Mouse (Mus musculus): ENCODE results near the gene Slc30a7. TPM values are rescaled to one million over a fixed set of nuclear protein-coding genes. Genes with fewer than 3 reads are reported as not detected.

The Slc30a7 gene
- polyA plus RNA-seq, 2 experiments, result 5.4 to 11.3 TPM

GRCm38 (mm10) chr3:115937807-115938206 lies 69.4 kb downstream of the Slc30a7 start:
- Histone ChIP-seq H3K4me3 (ENCODE audit: insufficient read depth in 1 of 2, low read depth in 2 of 2, low read length in 2 of 2) (no peak overlapping the region), H3K4me1 (replicated peaks; ENCODE audit: control insufficient read depth in 2 of 2, insufficient read depth in 2 of 2, low read length in 1 of 2) (no peaks in the 10 kb centered on the region), H3K27ac (no peak overlapping the region), H3K36me3 (replicated peaks; ENCODE audit: control insufficient read depth, insufficient read depth, low read depth) (no peaks in the 10 kb centered on the region), H3K9me3 (ENCODE audit: control insufficient read depth, low read length) (no peaks in the 10 kb centered on the region), H3K9ac (replicated peaks) (no peak overlapping the region), H3K4me2 (ENCODE audit: low read depth) (no peak overlapping the region), H3K27me3 (ENCODE audit: control insufficient read depth, insufficient read depth, low read length) (no peaks in the 10 kb centered on the region)
- TF ChIP-seq EP300 (IDR thresholded peaks at IDR 0.05; ENCODE audit: low read depth), result no peak
- WGBS (ENCODE audit: insufficient replicate concordance), result 81% methylated on average over 10 of the region's 10 CpGs
- DNase-seq (ENCODE audit: low read depth in 3 of 3, low spot score in 3 of 3), result no peak
- ATAC-seq (ENCODE audit: insufficient read depth), result no peak

DNA sequence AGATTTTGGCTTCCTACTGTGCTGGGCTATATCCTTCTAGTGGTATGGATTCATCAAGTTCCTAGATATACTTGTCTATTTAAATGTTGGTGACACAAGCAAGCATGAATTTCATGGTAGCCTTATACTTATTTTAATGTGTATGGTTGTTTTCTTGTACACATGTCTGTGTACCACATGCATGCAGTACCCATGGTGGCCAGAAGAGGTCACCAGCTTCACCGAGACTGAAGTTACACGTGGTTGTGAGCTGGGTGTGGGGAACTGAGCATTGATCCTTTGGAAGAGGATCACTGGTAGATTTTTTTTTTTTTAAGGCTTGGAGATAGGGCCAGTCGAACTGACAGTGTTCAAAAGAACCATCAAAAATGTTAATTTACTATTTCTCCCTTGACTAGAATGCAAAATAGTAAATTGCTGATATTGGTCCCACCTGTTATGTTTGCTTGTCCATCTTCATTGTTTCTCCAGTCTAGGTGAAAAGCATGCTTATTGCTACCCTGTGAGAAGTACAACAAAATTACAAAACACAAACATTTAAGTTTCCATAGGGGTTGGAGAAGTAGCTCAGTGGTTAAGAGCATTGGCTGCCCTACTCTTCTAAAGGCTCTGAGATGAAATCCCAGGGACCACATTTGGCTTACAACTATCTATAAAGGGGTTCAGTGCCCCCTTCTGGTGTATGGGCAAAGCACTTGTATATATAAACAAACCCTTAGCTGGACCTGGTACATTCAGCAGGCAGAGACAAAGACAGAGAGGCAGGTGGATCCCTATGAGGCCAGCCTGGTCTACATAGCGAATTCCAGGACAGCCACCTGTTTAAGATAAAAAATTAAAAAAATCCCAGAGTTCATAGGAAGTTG lies 70.2 kb downstream of the Slc30a7 start:
- H3K27me3 ChIP-seq (ENCODE audit: control insufficient read depth, insufficient read depth, low read length), result no peaks in the 10 kb centered on the region
- WGBS (ENCODE audit: insufficient replicate concordance), result 36% methylated on average over 4 of the region's 4 CpGs
- no peaks in the 10 kb centered on the region for H3K4me1 ChIP-seq (replicated peaks; ENCODE audit: control insufficient read depth in 2 of 2, insufficient read depth in 2 of 2, low read length in 1 of 2)
- no peak overlapping the region for H3K9ac ChIP-seq (replicated peaks)
- H3K27ac ChIP-seq, result no peak overlapping the region
- TF ChIP-seq EP300 (IDR thresholded peaks at IDR 0.05; ENCODE audit: low read depth) (no peak), CTCF (IDR thresholded peaks at IDR 0.05; ENCODE audit: low read depth) (peak; percentile 91)
- H3K4me3 ChIP-seq (ENCODE audit: insufficient read depth in 1 of 2, low read depth in 2 of 2, low read length in 2 of 2), result no peak overlapping the region
- no peaks in the 10 kb centered on the region for H3K9me3 ChIP-seq (ENCODE audit: control insufficient read depth, low read length)
- H3K4me2 ChIP-seq (ENCODE audit: low read depth), result no peak overlapping the region
- ATAC-seq (ENCODE audit: insufficient read depth), result no peak
- no peaks in the 10 kb centered on the region for H3K36me3 ChIP-seq (replicated peaks; ENCODE audit: control insufficient read depth, insufficient read depth, low read depth)
- peak; percentile 20 to 37 (median 33) for DNase-seq (ENCODE audit: low read depth in 3 of 3, low spot score in 3 of 3)

- Histone ChIP-seq H3K27me3 (ENCODE audit: control insufficient read depth, insufficient read depth, low read length) (no peaks in the 10 kb centered on the region), H3K4me2 (ENCODE audit: low read depth) (no peak overlapping the region), H3K4me1 (replicated peaks; ENCODE audit: control insufficient read depth in 2 of 2, insufficient read depth in 2 of 2, low read length in 1 of 2) (no peaks in the 10 kb centered on the region), H3K9ac (replicated peaks) (no peak overlapping the region), H3K4me3 (ENCODE audit: insufficient read depth in 1 of 2, low read depth in 2 of 2, low read length in 2 of 2) (no peak overlapping the region), H3K9me3 (ENCODE audit: control insufficient read depth, low read length) (no peaks in the 10 kb centered on the region), H3K36me3 (replicated peaks; ENCODE audit: control insufficient read depth, insufficient read depth, low read depth) (no peaks in the 10 kb centered on the region; the same call in 1 of the 2 replicates), H3K27ac (no peak overlapping the region)
- TF ChIP-seq EP300 (IDR thresholded peaks at IDR 0.05; ENCODE audit: low read depth) (no peak), CTCF (IDR thresholded peaks at IDR 0.05; ENCODE audit: low read depth) (no peak)
- no peak for ATAC-seq (ENCODE audit: insufficient read depth)
- DNase-seq (ENCODE audit: low read depth in 3 of 3, low spot score in 3 of 3), result no peak
- WGBS (ENCODE audit: insufficient replicate concordance), result 76% methylated on average over 18 of the region's 18 CpGs
Measured at GRCm38 (mm10) chr3:115933293-115934186, 73.7 kb downstream of the Slc30a7 start.

DNA sequence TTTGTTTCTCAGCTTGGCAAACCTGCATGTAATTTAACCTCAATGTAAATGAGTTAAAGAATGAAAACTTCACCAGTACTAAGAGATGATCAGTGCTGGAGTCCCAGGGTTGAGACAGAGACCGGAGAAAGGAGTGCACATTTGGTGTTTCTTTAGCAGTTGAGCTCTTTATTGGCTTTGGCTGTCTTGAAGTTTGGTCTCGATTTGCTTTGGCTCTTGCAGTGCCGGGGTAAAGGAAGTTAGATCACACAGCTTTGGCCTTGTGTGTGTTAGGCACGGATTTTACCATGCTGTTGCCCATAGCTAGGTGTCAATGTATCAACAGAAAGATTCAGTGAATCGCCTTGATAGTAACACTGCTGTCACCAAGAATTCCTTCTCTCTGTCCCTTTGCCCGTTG lies 75.5 kb downstream of the Slc30a7 start:
- Histone ChIP-seq H3K27ac (no peak overlapping the region), H3K4me3 (ENCODE audit: insufficient read depth in 1 of 2, low read depth in 2 of 2, low read length in 2 of 2) (no peak overlapping the region), H3K27me3 (ENCODE audit: control insufficient read depth, insufficient read depth, low read length) (no peaks in the 10 kb centered on the region), H3K36me3 (replicated peaks; ENCODE audit: control insufficient read depth, insufficient read depth, low read depth) (peaks cover 2% of the 10 kb centered on the region), H3K9me3 (ENCODE audit: control insufficient read depth, low read length) (no peaks in the 10 kb centered on the region), H3K4me1 (replicated peaks; ENCODE audit: control insufficient read depth in 2 of 2, insufficient read depth in 2 of 2, low read length in 1 of 2) (no peaks in the 10 kb centered on the region), H3K9ac (replicated peaks) (no peak overlapping the region), H3K4me2 (ENCODE audit: low read depth) (no peak overlapping the region)
- WGBS (ENCODE audit: insufficient replicate concordance), result 68% methylated on average over 6 of the region's 6 CpGs
- DNase-seq (ENCODE audit: low read depth in 3 of 3, low spot score in 3 of 3) (no peak), ATAC-seq (ENCODE audit: insufficient read depth) (no peak)
- TF ChIP-seq CTCF (IDR thresholded peaks at IDR 0.05; ENCODE audit: low read depth) (no peak), EP300 (IDR thresholded peaks at IDR 0.05; ENCODE audit: low read depth) (no peak)

DNA sequence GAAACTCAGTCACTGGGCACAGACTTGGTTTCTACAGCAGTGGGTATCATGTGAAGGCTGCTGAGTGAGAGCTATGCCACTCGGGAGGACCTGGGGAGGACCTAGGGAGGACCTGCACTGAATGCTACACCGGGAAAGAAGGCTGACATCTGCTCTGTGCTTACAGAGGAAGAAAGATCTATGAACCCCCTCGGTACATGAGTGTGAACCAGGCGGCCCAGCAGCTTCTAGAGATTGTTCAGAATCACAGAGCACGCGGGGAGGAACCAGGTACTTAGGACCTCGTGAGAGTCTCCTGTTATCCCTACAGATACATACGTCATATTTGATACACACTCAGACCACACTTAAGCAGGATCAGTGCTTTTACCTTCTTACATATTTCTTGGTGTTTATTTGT lies 80.7 kb downstream of the Slc30a7 start:
- DNase-seq (ENCODE audit: low read depth in 3 of 3, low spot score in 3 of 3) (no peak), ATAC-seq (ENCODE audit: insufficient read depth) (no peak)
- Histone ChIP-seq H3K27me3 (ENCODE audit: control insufficient read depth, insufficient read depth, low read length) (no peaks in the 10 kb centered on the region), H3K4me1 (replicated peaks; ENCODE audit: control insufficient read depth in 2 of 2, insufficient read depth in 2 of 2, low read length in 1 of 2) (peaks cover 0 to 2% of the 10 kb centered on the region in 2 experiments; a peak in 1 of 4 replicates), H3K4me2 (ENCODE audit: low read depth) (no peak overlapping the region), H3K27ac (no peak overlapping the region), H3K4me3 (ENCODE audit: insufficient read depth in 1 of 2, low read depth in 2 of 2, low read length in 2 of 2) (no peak overlapping the region), H3K9me3 (ENCODE audit: control insufficient read depth, low read length) (no peaks in the 10 kb centered on the region), H3K9ac (replicated peaks) (no peak overlapping the region), H3K36me3 (replicated peaks; ENCODE audit: control insufficient read depth, insufficient read depth, low read depth) (peaks cover 7% of the 10 kb centered on the region)
- TF ChIP-seq CTCF (IDR thresholded peaks at IDR 0.05; ENCODE audit: low read depth), result no peak
- TF ChIP-seq EP300 (IDR thresholded peaks at IDR 0.05; ENCODE audit: low read depth), result no peak
- WGBS (ENCODE audit: insufficient replicate concordance), result 84% methylated on average over 8 of the region's 8 CpGs
